ENCODE assay signal across 8 mouse cellular contexts in the genomic region with DNA sequence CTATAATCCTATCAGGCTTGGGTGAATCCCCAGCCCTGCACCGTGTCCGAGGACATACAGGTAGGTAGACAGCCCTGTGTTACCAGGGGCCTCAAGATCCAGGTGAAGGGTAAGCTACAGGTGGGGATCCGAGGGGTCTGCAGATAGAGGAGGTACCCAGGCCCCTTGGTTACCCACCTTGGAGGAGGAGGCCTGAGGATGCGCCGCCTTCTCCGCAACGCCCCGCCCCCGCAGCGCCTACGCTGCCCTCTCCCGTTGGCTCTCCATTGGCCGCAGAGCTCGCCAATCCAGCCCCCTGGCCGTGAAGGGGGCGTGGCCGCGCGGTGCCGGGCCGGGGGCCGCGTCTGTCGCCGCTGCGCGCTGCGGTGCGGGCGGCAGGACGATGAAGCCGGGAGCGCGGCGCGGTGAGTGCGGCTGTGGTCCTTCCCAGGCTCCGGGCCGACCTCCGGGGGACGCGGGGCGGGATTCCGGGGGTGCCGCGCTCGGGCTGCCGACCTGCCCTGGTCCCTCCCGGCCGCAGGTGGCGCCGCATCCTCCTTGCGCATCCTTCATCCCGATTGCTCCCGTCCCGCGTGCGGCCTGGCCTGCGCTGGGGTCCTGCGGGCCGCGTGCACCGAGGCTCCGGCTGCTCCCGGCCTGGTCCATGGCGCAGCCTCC. TPM values are rescaled to one million over a fixed set of nuclear protein-coding genes. Genes with fewer than 3 reads are reported as not detected.
DNase-seq lines count a peak whose midpoint lies in the region; ATAC-seq and TF ChIP-seq lines count a peak whose summit lies in the region.

Wasf3 (plus strand) TSS at position 51 of the 657 bp plus-strand sequence.

- H3K36me3 ChIP-seq in forebrain, embryonic 15.5 days: no peaks in the 10 kb centered on the region
- no peaks in the 10 kb centered on the region for H3K36me3 ChIP-seq in liver, embryonic 16.5 days (ENCODE audit: control insufficient read depth, insufficient read depth)

- peak within 1 kb of the TSS; percentile 67 for H3K4me3 ChIP-seq in forebrain, embryonic 15.5 days
- H3K4me3 ChIP-seq in layer of hippocampus, adult 2 months: peak within 1 kb of the TSS; percentile 86
- peak within 1 kb of the TSS; percentile 32 for H3K4me3 ChIP-seq in liver, embryonic 16.5 days (ENCODE audit: low read depth, low read length)

- H3K4me1 ChIP-seq in forebrain, embryonic 15.5 days: peaks cover 7% of the 10 kb centered on the region
- H3K4me1 ChIP-seq in liver, embryonic 16.5 days (ENCODE audit: control insufficient read depth, low read depth, low read length): no peaks in the 10 kb centered on the region

- H3K4me2 ChIP-seq in forebrain, embryonic 15.5 days (replicated peaks): peak within 1 kb of the TSS; percentile 59
- peak within 1 kb of the TSS; percentile 39 for H3K4me2 ChIP-seq in liver, embryonic 16.5 days (ENCODE audit: low read depth, low read length)

- intact Hi-C loops in heart, postnatal 25 days (cut with DNase I): no loop called here

- peak; percentile 70 for TF ChIP-seq CTCF in layer of hippocampus, adult 2 months (conservative IDR thresholded peaks at IDR 0.05)

- H3K9me3 ChIP-seq in forebrain, embryonic 15.5 days: no peaks in the 10 kb centered on the region
- no peaks in the 10 kb centered on the region for H3K9me3 ChIP-seq in liver, embryonic 16.5 days (replicated peaks; ENCODE audit: control insufficient read depth, low read length)

- peak; percentile 97 for ATAC-seq in forebrain, embryonic 15.5 days (replicated peaks)
- ATAC-seq in liver, embryonic 16.5 days (ENCODE audit: low read depth): 0 out of 2 replicates have a peak, but pooled peaks have one; percentile 27
- ATAC-seq in monocyte, adult 5-6 weeks (replicated peaks; ENCODE audit: insufficient number of reproducible peaks, low FRiP score, low TSS enrichment, poor library complexity, severe bottlenecking): no peak

- DNase-seq in 3T3-L1 (ENCODE audit: low read depth, low spot score): peak; percentile 48
- DNase-seq in cerebellum, adult 11 months: peak; percentile 88
- peak; percentile 6 for DNase-seq in heart, postnatal 25 days (ENCODE audit: low spot score)
- peak; percentile 91 to 92 for DNase-seq in layer of hippocampus, adult 2 months (ENCODE audit: low spot score in 2 of 2)
- peak; percentile 55 for DNase-seq in ovary, postnatal 10 days (ENCODE audit: low spot score)

- H3K27ac ChIP-seq in forebrain, embryonic 15.5 days (replicated peaks): peak within 1 kb of the TSS; percentile 39
- H3K27ac ChIP-seq in layer of hippocampus, adult 2 months: peak within 1 kb of the TSS; percentile 94
- H3K27ac ChIP-seq in liver, embryonic 16.5 days (ENCODE audit: low read length): no peak within 1 kb of the TSS

- peak within 1 kb of the TSS; percentile 59 for H3K9ac ChIP-seq in forebrain, embryonic 15.5 days (replicated peaks)
- H3K9ac ChIP-seq in liver, embryonic 16.5 days (ENCODE audit: low read depth, low read length): no peak within 1 kb of the TSS

- no peaks in the 10 kb centered on the region for H3K27me3 ChIP-seq in forebrain, embryonic 15.5 days
- H3K27me3 ChIP-seq in liver, embryonic 16.5 days (ENCODE audit: control insufficient read depth, insufficient read depth, low read depth, low read length): peaks cover 25% of the 10 kb centered on the region

- under 1% methylated on average over 66 of the region's 66 CpGs for WGBS in forebrain, embryonic 15.5 days
- 2% methylated on average over 50 of the region's 66 CpGs for WGBS in liver, embryonic 16.5 days (ENCODE audit: insufficient replicate concordance)

RNA-seq across cellular contexts. Expression of gene Wasf3, which starts in this region (rescaled TPM):
- polyA plus RNA-seq in forebrain, embryonic 15.5 days (2015; fragmentation: Nextera tagmentation; extraction: Ambion mirVana): 9.3 and 9.7 TPM in 2 replicates
- under 1 TPM; 0.44 to 0.48 TPM for total RNA-seq in heart, postnatal 25 days (2021)
- total RNA-seq in layer of hippocampus, adult 2 months (2021): 100 to 1,000 TPM; 103 to 107 TPM
- 0.04 and 0.05 TPM in 2 replicates for polyA plus RNA-seq in liver, embryonic 16.5 days (2015; fragmentation: Nextera tagmentation; extraction: Ambion mirVana)
- not detected in 3 replicates for total RNA-seq in monocyte, adult 5-6 weeks (2017)

Comparison
In these comparisons a context has a peak if more than half of its experiments do, and no peak if none do; other contexts are left out.
1. RNA of gene Wasf3 (total RNA-seq): 103 to 107 TPM in layer of hippocampus, adult 2 months; 0.44 to 0.48 TPM in heart, postnatal 25 days and not detected in monocyte, adult 5-6 weeks; every median in the first group is over 10 times any median in the second.
2. Peak in DNase-seq in heart, postnatal 25 days; RNA of the gene not detected or under 1 TPM.
3. Peak in ATAC-seq, H3K4me3 ChIP-seq and H3K4me2 ChIP-seq in liver, embryonic 16.5 days; RNA of the gene not detected or under 1 TPM.
4. DNase-seq: peak in every context shown above with its lines; median percentile 92 in layer of hippocampus, adult 2 months; 88 in cerebellum, adult 11 months; 55 in ovary, postnatal 10 days; 48 in 3T3-L1; 6 in heart, postnatal 25 days.
5. H3K4me3 ChIP-seq: peak in every context shown above with its lines; median percentile 86 in layer of hippocampus, adult 2 months; 67 in forebrain, embryonic 15.5 days; 32 in liver, embryonic 16.5 days.